Mouse (Mus musculus): ENCODE measurements around the gene Gadd45b.

The Gadd45b gene

GRCm38 (mm10) chr10:80957791-80958190, 27.9 kb downstream of the Gadd45b start:
- DNase-seq: no peak

DNA sequence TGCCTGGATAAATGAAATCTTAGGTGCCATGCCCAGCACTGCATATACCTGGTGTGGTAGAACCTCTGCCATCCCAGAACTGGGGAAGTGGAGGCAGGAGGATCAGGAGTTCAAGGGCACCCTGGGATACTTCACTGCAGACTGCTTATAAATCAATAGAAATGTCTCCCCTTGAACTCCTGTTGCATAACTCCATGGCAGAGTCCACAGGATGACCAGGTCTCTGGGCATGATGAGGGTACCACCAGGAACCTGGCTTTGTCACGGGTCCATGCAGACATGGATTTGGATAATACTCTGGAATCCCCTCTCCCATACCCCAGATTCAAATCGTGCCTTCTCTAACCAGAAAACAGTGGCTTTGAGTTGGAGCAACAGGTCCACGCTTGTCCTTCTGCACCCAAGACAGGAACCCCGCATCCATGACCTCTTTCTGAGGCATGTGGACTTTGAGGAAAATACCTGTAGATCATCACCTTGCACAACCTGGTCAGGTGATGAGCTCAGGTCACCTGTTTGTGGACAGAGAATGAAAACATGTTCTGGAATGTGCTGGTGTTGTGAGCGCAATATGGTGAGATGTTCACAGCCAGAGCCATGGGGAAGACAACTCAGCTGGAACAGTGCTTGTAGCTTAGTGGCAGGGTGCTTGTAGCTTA, 29.2 kb downstream of the Gadd45b start:
- DNase-seq: no peak

GRCm38 (mm10) chr10:80960551-80961508, 31.0 kb downstream of the Gadd45b start:
- DNase-seq: no peak

- no peak for DNase-seq
Observed at GRCm38 (mm10) chr10:80962051-80962472, 32.2 kb downstream of the Gadd45b start.

DNA sequence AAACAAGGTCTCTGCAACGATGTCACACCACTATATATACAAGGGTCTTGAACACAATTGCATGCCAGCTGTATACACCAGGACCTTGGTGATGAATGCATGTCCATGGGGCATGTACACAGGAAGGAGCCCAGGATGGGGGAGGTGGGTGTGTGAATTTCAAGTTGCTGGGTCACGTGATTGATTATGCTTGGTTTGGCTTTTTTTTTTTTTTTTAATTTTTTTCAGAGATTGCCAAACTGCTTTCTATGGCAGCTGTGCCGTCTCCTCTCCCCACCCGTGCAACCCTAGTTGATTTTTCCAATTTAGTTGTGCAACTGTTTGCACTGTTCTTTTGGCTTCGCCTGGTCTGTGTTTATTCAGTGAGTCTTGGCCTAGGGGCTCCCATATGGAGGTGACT, 32.7 kb downstream of the Gadd45b start:
- DNase-seq: no peak

- no peak for DNase-seq
Observed at GRCm38 (mm10) chr10:80963031-80963975, 33.4 kb downstream of the Gadd45b start.

GRCm38 (mm10) chr10:80966296-80966695, 36.4 kb downstream of the Gadd45b start:
- no peak for DNase-seq

DNA sequence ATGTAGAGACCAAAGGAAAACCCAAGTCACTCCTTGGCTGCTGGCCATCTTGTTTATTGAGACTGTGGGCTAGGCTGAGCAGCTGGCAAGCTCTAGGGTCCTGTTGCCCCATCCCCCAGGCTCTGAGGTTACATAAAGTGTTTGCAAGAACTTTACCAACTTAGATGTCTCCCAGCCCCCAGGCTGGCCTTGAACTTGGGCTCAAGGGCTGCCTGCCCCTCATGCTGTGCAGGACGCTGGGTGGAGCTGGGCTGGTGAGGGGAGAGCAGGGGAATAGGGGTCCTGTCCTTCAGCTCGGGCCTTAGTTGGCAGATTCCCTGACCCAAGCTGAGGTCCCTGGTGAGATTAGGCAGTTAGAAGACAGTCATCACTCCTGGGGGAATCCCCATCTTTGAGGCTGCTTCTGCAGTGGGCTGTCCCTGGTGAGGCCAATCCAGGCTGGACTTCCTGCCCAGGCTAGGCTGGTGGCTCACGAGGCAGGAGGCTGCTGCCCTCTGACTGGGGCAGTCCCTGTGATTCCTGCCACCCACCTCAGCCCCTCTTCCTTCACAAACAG, 37.3 kb downstream of the Gadd45b start:
- DNase-seq: no peak

- DNase-seq: no peak
Observed at GRCm38 (mm10) chr10:80968106-80968505, 38.2 kb downstream of the Gadd45b start.

GRCm38 (mm10) chr10:80969298-80969697, 39.4 kb downstream of the Gadd45b start:
- no peak for DNase-seq

- DNase-seq: no peak
Observed at GRCm38 (mm10) chr10:80970159-80970558, 40.3 kb downstream of the Gadd45b start.

DNA sequence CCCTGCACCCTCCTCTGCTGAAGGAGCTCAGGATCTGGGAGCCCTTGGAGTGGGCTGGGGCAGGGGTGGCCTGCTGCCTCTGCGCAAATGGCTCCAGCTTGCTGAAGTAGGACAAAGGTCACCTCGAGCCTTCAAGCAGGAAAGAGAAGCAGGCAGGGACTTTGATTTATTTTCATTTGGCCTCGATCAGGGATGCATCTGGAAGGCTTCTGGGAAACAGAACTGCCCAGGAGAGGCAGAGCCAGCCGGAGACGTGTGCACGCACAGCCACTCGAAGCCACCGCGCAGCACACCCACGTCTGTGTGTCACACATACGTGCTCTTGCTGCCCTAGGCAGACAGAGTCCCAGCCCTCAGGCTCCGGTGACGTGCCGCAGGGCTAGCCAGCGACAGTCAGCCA, 41.7 kb downstream of the Gadd45b start:
- no peak for DNase-seq

DNA sequence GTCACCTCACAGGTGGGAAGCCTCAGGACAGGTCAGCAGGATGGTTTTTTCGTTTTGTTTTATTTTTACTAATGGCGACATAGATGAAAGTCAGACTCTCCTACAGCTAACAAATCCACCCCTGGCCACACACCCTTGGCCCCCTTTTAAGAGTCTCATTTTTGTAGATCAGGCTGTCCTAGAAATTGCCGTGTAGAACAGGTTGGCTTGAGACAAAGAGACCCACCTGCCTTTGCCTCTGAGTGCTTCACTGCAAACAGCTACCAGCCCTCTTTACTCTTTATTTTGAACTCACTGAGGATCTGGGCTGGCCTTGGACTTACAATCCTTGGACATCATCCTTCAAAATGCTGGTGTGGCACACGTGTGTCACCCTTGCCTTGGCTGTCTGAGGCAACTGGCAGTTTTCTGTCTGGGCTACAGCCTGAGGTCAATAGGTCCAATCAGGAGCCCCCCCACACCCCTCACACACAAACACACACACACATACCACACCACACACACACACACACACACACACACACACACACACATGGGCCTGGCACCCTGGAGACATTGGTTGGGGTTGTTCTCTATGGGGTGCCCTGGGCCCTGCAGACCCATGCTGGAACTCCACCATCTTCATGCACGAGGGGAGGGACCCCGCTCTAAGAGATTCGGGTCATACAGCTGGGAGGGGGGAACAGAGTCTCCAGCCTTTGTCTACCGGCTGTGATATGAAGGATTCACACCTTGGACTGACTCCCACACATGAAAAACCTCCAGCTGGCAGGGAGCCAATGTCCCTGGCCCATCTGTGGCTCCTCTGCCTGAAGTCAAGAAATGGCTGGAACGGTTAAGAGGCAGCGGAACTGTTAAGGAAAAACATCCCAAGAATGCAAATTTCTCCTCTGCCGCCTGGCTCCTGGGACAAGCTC, 42.5 kb downstream of the Gadd45b start:
- DNase-seq: peak; percentile 78 to 83

GRCm38 (mm10) chr10:80973722-80974121, 43.8 kb downstream of the Gadd45b start:
- no peak for DNase-seq

DNA sequence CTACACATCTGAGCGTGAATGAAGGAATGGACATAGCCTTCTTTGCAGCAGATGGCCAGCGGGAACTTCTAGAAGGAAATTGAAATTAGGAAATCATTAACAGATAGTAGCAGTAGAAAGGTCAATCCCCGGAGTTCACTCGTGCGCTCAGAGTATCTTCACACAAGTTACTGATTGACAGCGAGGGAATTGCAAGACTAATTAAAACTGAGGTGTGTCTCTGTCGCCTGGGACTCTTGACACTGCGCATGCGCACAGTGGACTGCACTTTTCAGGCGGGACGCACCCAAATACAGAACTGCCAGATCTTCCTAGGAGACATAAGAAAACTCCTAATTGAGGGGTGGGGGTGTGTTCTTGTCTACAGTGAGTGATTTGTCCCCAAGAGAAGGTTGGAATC, 45.6 kb downstream of the Gadd45b start:
- no peak for DNase-seq

- DNase-seq: no peak
Observed at GRCm38 (mm10) chr10:80981564-80982112, 51.8 kb downstream of the Gadd45b start.

Measured in cerebellum, adult 18-20 months (tissue).